Mouse (Mus musculus): ENCODE results near the gene Ankrd39. TPM values are rescaled to one million over a fixed set of nuclear protein-coding genes. Genes with fewer than 3 reads are reported as not detected.

Gene Ankrd39
- total and polyA plus RNA-seq, 2 experiments from 2014 or later: 30.4 to 34.3 TPM

DNA sequence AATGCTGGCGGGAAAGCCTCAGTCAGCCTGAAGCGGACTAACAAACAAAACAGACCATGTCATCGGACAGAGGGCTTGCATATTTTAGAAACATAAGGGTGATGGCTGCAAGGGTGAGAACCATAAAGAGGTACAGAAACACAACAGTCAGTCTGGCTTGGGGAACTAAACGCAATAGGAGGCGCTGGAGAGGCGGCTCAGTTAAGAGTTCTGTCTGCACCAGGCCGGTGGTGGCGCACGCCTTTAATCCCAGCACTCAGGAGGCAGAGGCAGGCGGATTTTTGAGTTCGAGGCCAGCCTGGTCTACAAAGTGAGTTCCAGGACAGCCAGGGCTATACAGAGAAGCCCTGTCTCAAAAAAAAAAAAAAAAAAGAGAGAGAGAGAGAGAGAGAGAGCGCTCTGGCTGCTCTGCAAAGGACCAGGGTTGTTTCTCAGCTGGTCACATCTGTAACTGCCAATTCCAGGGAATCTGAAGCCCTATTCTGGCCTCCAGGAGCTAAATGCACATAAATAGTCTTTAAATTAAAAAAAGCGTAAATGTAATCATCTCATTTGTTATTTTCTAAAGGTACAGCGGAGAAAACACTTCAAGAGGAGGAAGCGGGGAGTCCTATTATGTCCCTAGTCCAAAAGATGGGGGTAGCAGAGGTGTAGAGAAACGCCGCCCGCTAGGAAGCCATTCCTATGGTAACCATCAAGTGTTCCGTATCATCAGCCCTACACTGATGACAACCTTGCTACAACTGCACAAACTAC is 1.2 kb downstream of the Ankrd39 start:
- Histone ChIP-seq H3K36me3 (ENCODE audit: insufficient read depth, low read length) (peaks cover 38% of the 10 kb centered on the region), H3K4me1 (ENCODE audit: insufficient read depth, low read length) (peaks cover 4% of the 10 kb centered on the region; the same call in 1 of the 2 replicates), H3K27me3 (ENCODE audit: insufficient read depth, low read length) (no peaks in the 10 kb centered on the region), H3K4me3 (ENCODE audit: low read depth, low read length) (peak overlapping the region; percentile 63), H3K27ac (ENCODE audit: low read depth, low read length) (peak overlapping the region; percentile 76; the same call in 1 of the 2 replicates), H3K9ac (replicated peaks; ENCODE audit: low read length, poor library complexity, severe bottlenecking) (peak overlapping the region; percentile 78), H3K9me3 (ENCODE audit: low read length) (no peaks in the 10 kb centered on the region), H3K4me2 (ENCODE audit: low read depth, low read length, poor library complexity, severe bottlenecking) (peak overlapping the region; percentile 74)
- DNase-seq (ENCODE audit: low spot score): peak; percentile 22
- 0 out of 2 replicates have a peak, but pooled peaks have one; percentile 19 for TF ChIP-seq CTCF (IDR thresholded peaks at IDR 0.05)
- WGBS: 66% methylated on average over 19 of the region's 19 CpGs
- no peak for ATAC-seq (ENCODE audit: low FRiP score)

GRCm38 (mm10) chr1:36545382-36545781 is 1.9 kb downstream of the Ankrd39 start:
- Histone ChIP-seq H3K27ac (ENCODE audit: low read depth, low read length) (no peak overlapping the region), H3K4me1 (ENCODE audit: insufficient read depth, low read length) (peaks cover 4% of the 10 kb centered on the region; the same call in 1 of the 2 replicates), H3K4me2 (ENCODE audit: low read depth, low read length, poor library complexity, severe bottlenecking) (no peak overlapping the region), H3K9ac (replicated peaks; ENCODE audit: low read length, poor library complexity, severe bottlenecking) (no peak overlapping the region), H3K36me3 (ENCODE audit: insufficient read depth, low read length) (peaks cover 37% of the 10 kb centered on the region), H3K4me3 (ENCODE audit: low read depth, low read length) (no peak overlapping the region), H3K9me3 (ENCODE audit: low read length) (no peaks in the 10 kb centered on the region), H3K27me3 (ENCODE audit: insufficient read depth, low read length) (no peaks in the 10 kb centered on the region)
- DNase-seq (ENCODE audit: low spot score) (no peak), ATAC-seq (ENCODE audit: low FRiP score) (no peak)
- WGBS: 87% methylated on average over 2 of the region's 2 CpGs
- TF ChIP-seq CTCF (IDR thresholded peaks at IDR 0.05): no peak

- DNase-seq (ENCODE audit: low spot score) (no peak), ATAC-seq (ENCODE audit: low FRiP score) (no peak)
- Histone ChIP-seq H3K27ac (ENCODE audit: low read depth, low read length) (no peak overlapping the region), H3K9me3 (ENCODE audit: low read length) (no peaks in the 10 kb centered on the region), H3K4me2 (ENCODE audit: low read depth, low read length, poor library complexity, severe bottlenecking) (no peak overlapping the region), H3K4me1 (ENCODE audit: insufficient read depth, low read length) (peaks cover 4% of the 10 kb centered on the region; the same call in 1 of the 2 replicates), H3K9ac (replicated peaks; ENCODE audit: low read length, poor library complexity, severe bottlenecking) (no peak overlapping the region), H3K36me3 (ENCODE audit: insufficient read depth, low read length) (peaks cover 36% of the 10 kb centered on the region), H3K27me3 (ENCODE audit: insufficient read depth, low read length) (no peaks in the 10 kb centered on the region), H3K4me3 (ENCODE audit: low read depth, low read length) (no peak overlapping the region)
- no peak for TF ChIP-seq CTCF (IDR thresholded peaks at IDR 0.05)
- WGBS: 91% methylated on average over 9 of the region's 9 CpGs
Measured at GRCm38 (mm10) chr1:36542925-36543324, 4.3 kb downstream of the Ankrd39 start.

- no peak overlapping the region for H3K9ac ChIP-seq (replicated peaks; ENCODE audit: low read length, poor library complexity, severe bottlenecking)
- no peaks in the 10 kb centered on the region for H3K27me3 ChIP-seq (ENCODE audit: insufficient read depth, low read length)
- peaks cover 4% of the 10 kb centered on the region; the same call in 1 of the 2 replicates for H3K4me1 ChIP-seq (ENCODE audit: insufficient read depth, low read length)
- H3K36me3 ChIP-seq (ENCODE audit: insufficient read depth, low read length): peaks cover 40% of the 10 kb centered on the region
- no peak overlapping the region for H3K4me3 ChIP-seq (ENCODE audit: low read depth, low read length)
- TF ChIP-seq CTCF (IDR thresholded peaks at IDR 0.05): no peak
- no peak overlapping the region for H3K27ac ChIP-seq (ENCODE audit: low read depth, low read length)
- no peaks in the 10 kb centered on the region for H3K9me3 ChIP-seq (ENCODE audit: low read length)
- WGBS: 94% methylated on average over 16 of the region's 16 CpGs
- no peak overlapping the region for H3K4me2 ChIP-seq (ENCODE audit: low read depth, low read length, poor library complexity, severe bottlenecking)
- DNase-seq (ENCODE audit: low spot score): no peak
- ATAC-seq (ENCODE audit: low FRiP score): no peak
Measured at GRCm38 (mm10) chr1:36541844-36542243, 5.4 kb downstream of the Ankrd39 start.

- ATAC-seq (ENCODE audit: low FRiP score) (no peak), DNase-seq (ENCODE audit: low spot score) (no peak)
- TF ChIP-seq CTCF (IDR thresholded peaks at IDR 0.05): no peak
- 95% methylated on average over 12 of the region's 12 CpGs for WGBS
- Histone ChIP-seq H3K9me3 (ENCODE audit: low read length) (no peaks in the 10 kb centered on the region), H3K4me3 (ENCODE audit: low read depth, low read length) (no peak overlapping the region), H3K9ac (replicated peaks; ENCODE audit: low read length, poor library complexity, severe bottlenecking) (no peak overlapping the region), H3K27ac (ENCODE audit: low read depth, low read length) (no peak overlapping the region), H3K36me3 (ENCODE audit: insufficient read depth, low read length) (peaks cover 40% of the 10 kb centered on the region), H3K4me2 (ENCODE audit: low read depth, low read length, poor library complexity, severe bottlenecking) (no peak overlapping the region), H3K27me3 (ENCODE audit: insufficient read depth, low read length) (no peaks in the 10 kb centered on the region), H3K4me1 (ENCODE audit: insufficient read depth, low read length) (no peaks in the 10 kb centered on the region; the same call in 1 of the 2 replicates)
Measured at GRCm38 (mm10) chr1:36540807-36541206, 6.4 kb downstream of the Ankrd39 start.

GRCm38 (mm10) chr1:36540132-36540531 is 7.1 kb downstream of the Ankrd39 start:
- no peaks in the 10 kb centered on the region for H3K27me3 ChIP-seq (ENCODE audit: insufficient read depth, low read length)
- 92% methylated on average over 11 of the region's 11 CpGs for WGBS
- no peak for TF ChIP-seq CTCF (IDR thresholded peaks at IDR 0.05)
- H3K4me1 ChIP-seq (ENCODE audit: insufficient read depth, low read length): no peaks in the 10 kb centered on the region
- ATAC-seq (ENCODE audit: low FRiP score): no peak
- no peaks in the 10 kb centered on the region for H3K9me3 ChIP-seq (ENCODE audit: low read length)
- H3K36me3 ChIP-seq (ENCODE audit: insufficient read depth, low read length): peaks cover 40% of the 10 kb centered on the region
- no peak overlapping the region for H3K4me3 ChIP-seq (ENCODE audit: low read depth, low read length)
- no peak overlapping the region for H3K9ac ChIP-seq (replicated peaks; ENCODE audit: low read length, poor library complexity, severe bottlenecking)
- no peak overlapping the region for H3K27ac ChIP-seq (ENCODE audit: low read depth, low read length)
- DNase-seq (ENCODE audit: low spot score): no peak
- H3K4me2 ChIP-seq (ENCODE audit: low read depth, low read length, poor library complexity, severe bottlenecking): no peak overlapping the region

Data from midbrain, postnatal 0 days (tissue).